In genomic region chr12:97938361-97938760, GRCm38 (mm10) we compare ENCODE assay signal across 17 mouse cellular contexts.
"Had no signal": no experiment of that assay in that cellular context is flagged by ENCODE, and none has a peak within 500 bp of the region (broad histone marks: within the 10 kb centered on the region; RNA-seq: fewer than 3 reads in every experiment).

No protein-coding gene starts in this region.

- DNase-seq: liver, postnatal 0 days; lung, adult 2 months; lung, postnatal 14 days; lung, postnatal 36 days; right cerebral cortex, postnatal 14 days; thymus, adult 2 months; thymus, postnatal 25 days; thymus, postnatal 4 days had no signal

- H3K4me2 ChIP-seq: lung, embryonic 15.5 days; midbrain, embryonic 13.5 days; midbrain, embryonic 15.5 days; neural tube, embryonic 12.5 days; stomach, embryonic 15.5 days had no signal

- H3K4me1 ChIP-seq: lung, embryonic 15.5 days; megakaryocyte, embryonic 14.5 days; midbrain, embryonic 13.5 days; midbrain, embryonic 15.5 days; neural tube, embryonic 12.5 days; stomach, embryonic 15.5 days had no signal

- H3K9ac ChIP-seq: liver, postnatal 0 days; lung, embryonic 15.5 days; midbrain, embryonic 13.5 days; midbrain, embryonic 15.5 days; neural tube, embryonic 12.5 days; stomach, embryonic 15.5 days had no signal

- H3K36me3 ChIP-seq: lung, embryonic 15.5 days; midbrain, embryonic 13.5 days; midbrain, embryonic 15.5 days; neural tube, embryonic 12.5 days; stomach, embryonic 15.5 days had no signal

- H3K27me3 ChIP-seq: lung, embryonic 15.5 days; megakaryocyte, embryonic 14.5 days; midbrain, embryonic 13.5 days; midbrain, embryonic 15.5 days; neural tube, embryonic 12.5 days; stomach, embryonic 15.5 days had no signal

- H3K27ac ChIP-seq: lung, embryonic 15.5 days; macrophage; midbrain, embryonic 13.5 days; midbrain, embryonic 15.5 days; neural tube, embryonic 12.5 days; stomach, embryonic 15.5 days; stomach, postnatal 0 days had no signal

- H3K4me3 ChIP-seq: lung, embryonic 15.5 days; megakaryocyte, embryonic 14.5 days; midbrain, embryonic 13.5 days; midbrain, embryonic 15.5 days; neural tube, embryonic 12.5 days; stomach, embryonic 15.5 days had no signal

- H3K9me3 ChIP-seq: lung, embryonic 15.5 days; midbrain, embryonic 13.5 days; midbrain, embryonic 15.5 days; neural tube, embryonic 12.5 days; stomach, embryonic 15.5 days had no signal

- ATAC-seq: liver, postnatal 0 days; lung, postnatal 0 days; midbrain, embryonic 13.5 days; midbrain, embryonic 15.5 days had no signal
